Mouse (Mus musculus) cortical plate, adult 2 months (tissue): Measurements from ENCODE around the gene Phactr3.

Experiments
- CTCF ChIP-seq: fragments of 200-500 bp; IDR thresholded peaks from 2 replicates; pipeline ENCODE4 v1.5.1; 2011; ENCODE audit warnings: mild to moderate bottlenecking, control low read depth, low read length; ENCODE audit not compliant: insufficient read depth; ENCODE audit errors: extremely low read depth
- POLR2A ChIP-seq: fragments of 200-500 bp; IDR thresholded peaks from 2 replicates; pipeline ENCODE4 v1.6.1; 2011; ENCODE audit warnings: mild to moderate bottlenecking, low read length, control low read depth; ENCODE audit not compliant: insufficient read depth; ENCODE audit errors: extremely low read depth

DNA sequence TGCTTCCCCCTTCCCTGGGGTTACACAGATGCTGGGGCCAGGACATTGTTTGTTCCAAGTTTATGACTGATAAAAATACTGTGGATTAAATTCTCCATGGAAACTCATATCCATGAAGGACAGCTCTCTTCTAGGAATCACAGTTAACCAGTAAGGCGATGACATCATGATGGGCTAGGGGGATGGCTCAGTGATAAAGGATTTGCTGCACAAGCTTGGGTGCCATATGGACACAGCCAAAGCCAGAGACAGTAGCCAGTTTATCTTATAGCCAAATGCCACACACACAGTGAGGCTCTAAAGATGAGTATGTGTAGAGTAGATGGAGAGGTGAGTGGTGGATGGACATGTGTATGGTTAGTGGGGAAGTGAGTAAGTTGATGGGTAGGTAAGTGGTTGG, 45.2 kb downstream of the Phactr3 start:
- TF ChIP-seq CTCF (no peak), POLR2A (no peak)
